Mouse (Mus musculus) olfactory bulb, adult 2 months (tissue): Measurements from ENCODE around the gene Galnt17.

Source experiments
- CTCF ChIP-seq: fragments of 200-500 bp; IDR thresholded peaks from 2 replicates; pipeline ENCODE4 v1.5.1; 2012; ENCODE audit warnings: low read depth, mild to moderate bottlenecking, low read length, moderate library complexity; ENCODE audit not compliant: insufficient read depth
- POLR2A ChIP-seq: fragments of 200-500 bp; IDR thresholded peaks from 2 replicates; pipeline ENCODE4 v1.6.1; 2012; ENCODE audit warnings: mild to moderate bottlenecking, low read depth, low read length, moderate library complexity; ENCODE audit not compliant: insufficient read depth

DNA sequence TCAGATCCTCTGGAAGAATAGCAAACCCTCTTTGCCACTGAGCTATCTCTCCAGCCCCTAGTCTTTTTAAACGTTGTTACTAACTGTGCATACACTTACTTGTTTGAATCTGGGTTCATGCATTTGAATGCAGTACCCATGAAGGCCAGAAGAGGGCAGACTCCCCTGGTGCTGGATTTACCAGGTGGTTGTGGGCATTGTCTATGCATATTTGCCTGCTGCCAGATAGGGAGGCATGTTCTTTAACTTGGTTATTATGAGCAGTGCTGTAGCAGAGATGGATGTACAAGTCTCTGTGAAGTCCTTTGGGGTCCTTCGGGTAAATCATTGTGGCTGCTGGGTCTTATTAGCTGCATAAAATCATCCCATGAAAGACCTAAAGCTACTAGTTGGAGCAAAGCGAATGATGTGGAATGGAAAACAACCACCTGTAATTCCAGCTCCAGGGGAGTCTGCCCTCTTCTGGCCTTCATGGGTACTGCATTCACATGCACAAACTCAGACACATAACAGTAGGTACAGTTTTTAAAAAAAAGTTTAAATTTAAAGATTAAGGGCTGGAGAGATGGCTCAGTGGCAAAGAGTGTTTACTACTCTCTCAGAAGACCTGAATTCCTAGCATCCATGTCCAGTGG, 300.3 kb downstream of the Galnt17 start:
- TF ChIP-seq CTCF (no peak), POLR2A (no peak)
